In the genomic region with DNA sequence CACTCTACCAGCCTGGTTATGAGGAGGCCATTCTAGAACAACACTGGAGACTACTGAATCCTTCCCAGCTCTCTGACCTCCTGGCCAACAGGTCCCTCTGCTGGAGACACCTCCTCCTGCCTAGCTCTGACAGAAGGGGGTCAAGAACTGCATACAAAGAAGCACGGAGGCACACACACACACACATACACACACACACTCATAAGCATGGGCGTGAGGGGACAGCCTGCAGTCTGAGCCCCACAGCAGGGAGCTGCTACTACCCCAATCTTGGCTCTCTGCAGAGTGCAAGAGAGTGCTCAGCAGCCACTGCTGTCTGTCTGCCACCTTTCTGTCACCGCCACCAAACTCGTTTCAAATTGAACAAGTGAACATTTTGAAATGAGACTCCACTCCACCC, we compare ENCODE assay signal across 9 mouse cellular contexts.
DNase-seq lines count a peak whose midpoint lies in the region; ATAC-seq lines count a peak whose summit lies in the region.
"Had no signal": no experiment of that assay in that cellular context is flagged by ENCODE, and none has a peak within 500 bp of the region (broad histone marks: within the 10 kb centered on the region; RNA-seq: fewer than 3 reads in every experiment).

No protein-coding gene starts in this region.

- DNase-seq in forebrain, embryonic 10.5 days (ENCODE audit: extremely low spot score, low spot score) = no peak
- DNase-seq in hindbrain, embryonic 14.5 days (ENCODE audit: low spot score) = no peak
- DNase-seq in neural tube, embryonic 10.5 days (ENCODE audit: extremely low spot score, low spot score) = peak; percentile 25
- no peak for DNase-seq in frontal cortex, postnatal 36 days (ENCODE audit: low spot score in 2 of 2)
- DNase-seq in urinary bladder, adult 18-20 months (ENCODE audit: low spot score in 2 of 2) = no peak

- H3K9me3 ChIP-seq in intestine, embryonic 16.5 days (ENCODE audit: control insufficient read depth, low read length) = no peaks in the 10 kb centered on the region
- H3K9me3 ChIP-seq in intestine, embryonic 15.5 days = no peaks in the 10 kb centered on the region
- no peaks in the 10 kb centered on the region; the same call in 1 of the 2 replicates for H3K9me3 ChIP-seq in forebrain, embryonic 10.5 days
- H3K9me3 ChIP-seq in hindbrain, embryonic 14.5 days (ENCODE audit: control insufficient read depth, low read length) = no peaks in the 10 kb centered on the region

- no peaks in the 10 kb centered on the region for H3K27me3 ChIP-seq in intestine, embryonic 16.5 days (replicated peaks; ENCODE audit: control insufficient read depth, insufficient read depth, low read length)
- no peaks in the 10 kb centered on the region for H3K27me3 ChIP-seq in intestine, embryonic 15.5 days (replicated peaks)
- peaks cover 38% of the 10 kb centered on the region for H3K27me3 ChIP-seq in forebrain, embryonic 10.5 days (ENCODE audit: poor library complexity, severe bottlenecking)
- no peaks in the 10 kb centered on the region for H3K27me3 ChIP-seq in hindbrain, embryonic 14.5 days (ENCODE audit: control insufficient read depth, insufficient read depth, low read length)

- H3K36me3 ChIP-seq in intestine, embryonic 16.5 days (ENCODE audit: control insufficient read depth, insufficient read depth, low read length) = no peaks in the 10 kb centered on the region
- no peaks in the 10 kb centered on the region for H3K36me3 ChIP-seq in intestine, embryonic 15.5 days
- H3K36me3 ChIP-seq in forebrain, embryonic 10.5 days (replicated peaks) = no peaks in the 10 kb centered on the region
- H3K36me3 ChIP-seq in hindbrain, embryonic 14.5 days (replicated peaks; ENCODE audit: control insufficient read depth, insufficient read depth) = no peaks in the 10 kb centered on the region

- H3K27ac ChIP-seq in intestine, embryonic 16.5 days (ENCODE audit: low read length) = peak overlapping the region; percentile 3; the same call in 1 of the 2 replicates
- H3K27ac ChIP-seq in intestine, embryonic 15.5 days = no peak overlapping the region
- peak overlapping the region; percentile 37; the same call in 1 of the 2 replicates for H3K27ac ChIP-seq in forebrain, embryonic 10.5 days
- H3K27ac ChIP-seq in hindbrain, embryonic 14.5 days = peak overlapping the region; percentile 57; the same call in 1 of the 2 replicates
- H3K27ac ChIP-seq: macrophage had no signal

- no peak overlapping the region for H3K4me2 ChIP-seq in intestine, embryonic 16.5 days (ENCODE audit: low read depth, low read length)
- no peak overlapping the region for H3K4me2 ChIP-seq in intestine, embryonic 15.5 days (replicated peaks)
- peak overlapping the region; percentile 44 for H3K4me2 ChIP-seq in hindbrain, embryonic 14.5 days (replicated peaks)

- no peaks in the 10 kb centered on the region for H3K4me1 ChIP-seq in intestine, embryonic 16.5 days (ENCODE audit: control insufficient read depth, insufficient read depth, low read length)
- peaks cover 5% of the 10 kb centered on the region; the same call in 1 of the 2 replicates for H3K4me1 ChIP-seq in intestine, embryonic 15.5 days (replicated peaks)
- peaks cover 26% of the 10 kb centered on the region for H3K4me1 ChIP-seq in forebrain, embryonic 10.5 days
- H3K4me1 ChIP-seq in hindbrain, embryonic 14.5 days (replicated peaks; ENCODE audit: control insufficient read depth, insufficient read depth, low read length) = peaks cover 12% of the 10 kb centered on the region

- no peak for ATAC-seq in intestine, embryonic 16.5 days
- no peak for ATAC-seq in intestine, embryonic 15.5 days
- ATAC-seq in hindbrain, embryonic 14.5 days (ENCODE audit: low FRiP score) = no peak
- ATAC-seq in megakaryocyte, adult 5-6 weeks (ENCODE audit: poor library complexity, severe bottlenecking) = no peak

- no peak overlapping the region for H3K9ac ChIP-seq in intestine, embryonic 16.5 days (ENCODE audit: low read depth, low read length)
- no peak overlapping the region for H3K9ac ChIP-seq in intestine, embryonic 15.5 days
- H3K9ac ChIP-seq in hindbrain, embryonic 14.5 days = no peak overlapping the region

- 28% methylated on average over 4 of the region's 4 CpGs for WGBS in intestine, embryonic 16.5 days
- WGBS in intestine, embryonic 15.5 days = 33% methylated on average over 4 of the region's 4 CpGs
- 22% methylated on average over 4 of the region's 4 CpGs for WGBS in forebrain, embryonic 10.5 days
- WGBS in hindbrain, embryonic 14.5 days = 11% methylated on average over 4 of the region's 4 CpGs

- H3K4me3 ChIP-seq in intestine, embryonic 16.5 days (ENCODE audit: low read length) = no peak overlapping the region
- no peak overlapping the region for H3K4me3 ChIP-seq in intestine, embryonic 15.5 days (replicated peaks)
- H3K4me3 ChIP-seq in forebrain, embryonic 10.5 days = peak overlapping the region; percentile 38; the same call in 1 of the 2 replicates
- H3K4me3 ChIP-seq in hindbrain, embryonic 14.5 days (replicated peaks; ENCODE audit: low read length) = no peak overlapping the region
